Mouse (Mus musculus) stomach, embryonic 16.5 days (tissue): ENCODE results near the gene Als2cl. TPM values are rescaled to one million over a fixed set of nuclear protein-coding genes. Genes with fewer than 3 reads are reported as not detected.

Experiments used
- ATAC-seq: fragments of 200-750 bp; cut with Nextera tagmentation; 2 replicates; pipeline ENCODE4 v1.8.0; 2017; ENCODE audit warnings: moderate number of reproducible peaks, moderate TSS enrichment; ENCODE audit not compliant: insufficient read depth, low FRiP score
- H3K27ac ChIP-seq: fragments of 300-500 bp; sonication (generic); 2 replicates; pipeline ENCODE4 v1.5.1; 2014; ENCODE audit warnings: low read length
- H3K27me3 ChIP-seq: fragments of 300-500 bp; sonication (generic); 2 replicates; pipeline ENCODE4 v1.6.1; 2014; ENCODE audit warnings: low read length, control low read depth, mixed read lengths; ENCODE audit not compliant: control insufficient read depth, insufficient read depth
- H3K36me3 ChIP-seq: fragments of 300-500 bp; sonication (generic); 2 replicates; pipeline ENCODE4 v1.6.1; 2014; ENCODE audit warnings: low read length; ENCODE audit not compliant: control insufficient read depth, insufficient read depth
- H3K4me1 ChIP-seq: fragments of 300-500 bp; sonication (generic); 2 replicates; pipeline ENCODE4 v1.6.1; 2014; ENCODE audit warnings: low read length, control low read depth, mixed read lengths; ENCODE audit not compliant: control insufficient read depth, insufficient read depth
- H3K4me2 ChIP-seq: fragments of 300-500 bp; sonication (generic); 2 replicates; pipeline ENCODE4 v1.6.1; 2014; ENCODE audit warnings: low read depth, low read length, mixed read lengths
- H3K4me3 ChIP-seq: fragments of 300-500 bp; sonication (generic); replicated peaks from 2 replicates; pipeline ENCODE4 v1.5.1; 2014; ENCODE audit warnings: mild to moderate bottlenecking, low read length
- H3K9ac ChIP-seq: fragments of 300-500 bp; sonication (generic); 2 replicates; pipeline ENCODE4 v1.6.1; 2014; ENCODE audit warnings: low read length
- H3K9me3 ChIP-seq: fragments of 300-500 bp; sonication (generic); replicated peaks from 2 replicates; pipeline ENCODE4 v1.6.1; 2016; ENCODE audit warnings: low read length, control low read depth; ENCODE audit not compliant: control insufficient read depth
- WGBS: fragments of 180-500 bp; shearing (Covaris S2); extraction: QIAGEN DNeasy Blood & Tissue Kit; methylation state at CpG from one replicate; pipeline ENCODE4 v1.1.7; 2014; 5-methylcytosine and 5-hydroxymethylcytosine counted together
- polyA plus RNA-seq: library from polyadenylated mRNA; unstranded; fragments of >200 nt; fragmentation: Nextera tagmentation; extraction: Ambion mirVana; gene quantifications from 2 replicates; pipeline ENCODE4 v1.2.1, GENCODE M21; 2015

Gene Als2cl
- polyA plus RNA-seq, 1 experiment from 2014 or later = 8.3 TPM

DNA sequence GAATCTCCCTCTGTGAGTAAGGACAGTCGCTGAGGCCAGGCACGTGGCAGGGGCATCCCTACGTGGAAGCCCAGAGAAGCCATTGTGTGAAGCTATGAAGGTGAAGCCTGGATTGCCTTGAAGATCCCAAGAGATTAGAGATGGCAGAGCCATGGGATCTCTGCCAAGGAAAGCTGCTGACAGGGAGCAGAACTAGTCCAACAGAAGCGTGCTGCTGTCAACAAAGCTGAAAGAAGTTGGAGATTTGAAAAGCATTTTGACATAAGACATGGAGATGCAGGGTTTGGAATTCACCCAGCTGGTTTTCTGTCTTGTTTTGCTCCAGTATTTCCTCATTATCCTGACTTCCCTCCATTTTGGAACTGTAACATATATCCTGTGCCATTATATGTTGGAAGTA is 22.6 kb downstream of the Als2cl start:
- no peak overlapping the region for H3K4me3 ChIP-seq
- H3K9me3 ChIP-seq = no peaks in the 10 kb centered on the region
- WGBS = 75% methylated on average over 4 of the region's 4 CpGs
- H3K27ac ChIP-seq = no peak overlapping the region
- H3K36me3 ChIP-seq = no peaks in the 10 kb centered on the region
- H3K4me1 ChIP-seq = no peaks in the 10 kb centered on the region
- ATAC-seq = no peak
- H3K27me3 ChIP-seq = no peaks in the 10 kb centered on the region
- no peak overlapping the region for H3K4me2 ChIP-seq
- H3K9ac ChIP-seq = no peak overlapping the region

DNA sequence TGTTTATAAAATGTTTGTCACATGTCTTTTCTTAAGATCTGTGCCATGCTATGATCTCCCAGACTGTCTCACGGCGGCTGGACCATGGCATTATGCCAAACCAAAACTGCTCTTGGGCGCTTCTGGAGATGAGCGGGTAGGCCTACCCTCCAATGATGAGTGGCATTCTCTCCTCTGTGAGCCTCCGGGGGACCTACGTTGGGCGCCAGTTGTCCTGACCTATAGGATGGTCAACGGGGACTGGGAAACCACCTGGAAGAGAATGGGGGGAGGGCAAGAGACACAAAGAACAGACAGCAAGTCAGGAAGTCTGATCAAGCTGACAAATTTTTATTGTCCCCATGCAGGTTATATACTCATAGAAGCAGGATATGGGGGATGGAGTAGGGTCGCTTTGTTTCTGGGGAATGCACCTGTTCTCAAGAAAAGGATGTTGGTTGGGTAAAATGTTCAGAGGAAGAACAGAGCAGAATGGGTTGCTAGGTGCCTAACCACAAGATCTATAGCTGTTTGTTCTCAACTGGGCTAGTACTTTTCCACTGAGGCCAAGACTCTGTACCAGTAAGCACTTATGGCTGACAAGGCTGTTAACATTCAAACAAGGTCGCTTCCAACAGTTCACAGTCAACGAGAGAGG is 27.6 kb downstream of the Als2cl start:
- H3K4me1 ChIP-seq = no peaks in the 10 kb centered on the region
- no peak overlapping the region for H3K4me3 ChIP-seq
- no peak overlapping the region for H3K27ac ChIP-seq
- no peaks in the 10 kb centered on the region for H3K27me3 ChIP-seq
- no peak overlapping the region for H3K4me2 ChIP-seq
- no peaks in the 10 kb centered on the region for H3K36me3 ChIP-seq
- ATAC-seq = no peak
- no peak overlapping the region for H3K9ac ChIP-seq
- 91% methylated on average over 11 of the region's 11 CpGs for WGBS
- no peaks in the 10 kb centered on the region for H3K9me3 ChIP-seq

DNA sequence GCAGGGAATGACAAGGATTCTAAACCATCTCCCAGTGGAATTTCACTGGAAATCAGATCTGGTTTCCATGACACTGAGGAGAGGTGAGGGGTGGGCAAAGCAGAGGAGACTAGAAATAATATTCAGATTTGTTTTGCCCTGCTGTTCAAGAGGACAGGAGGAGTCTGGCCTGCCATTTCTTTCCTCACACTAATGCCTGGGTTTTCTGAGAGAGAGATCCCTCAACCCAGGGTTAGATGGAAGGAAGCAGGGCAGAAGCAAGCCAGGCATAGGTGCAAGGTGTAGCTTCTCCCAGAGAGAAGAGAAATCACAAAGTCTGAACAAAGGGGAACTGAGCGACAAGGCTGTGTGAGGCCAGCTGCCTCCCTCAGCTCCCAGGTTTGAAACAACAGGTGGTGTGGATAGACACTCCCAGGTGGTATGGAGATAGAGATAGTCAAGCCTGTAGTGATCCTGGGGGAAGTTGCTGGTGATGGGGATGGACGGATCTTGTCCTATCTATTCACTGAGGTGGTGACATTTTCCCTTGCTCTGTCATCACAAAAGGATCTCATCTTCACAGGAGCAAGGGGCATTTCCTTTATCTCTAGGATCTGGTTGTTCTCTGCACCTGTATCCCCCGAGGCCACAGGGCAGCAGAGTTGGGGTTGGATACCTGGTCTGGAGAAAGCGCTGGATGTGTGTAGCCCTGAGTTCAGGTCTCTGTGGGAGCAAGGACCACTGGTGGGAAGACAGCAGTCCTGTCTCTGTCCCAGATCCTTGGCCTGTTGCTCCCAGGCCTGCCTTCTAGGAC is 28.4 kb downstream of the Als2cl start:
- H3K4me2 ChIP-seq = no peak overlapping the region
- no peaks in the 10 kb centered on the region for H3K36me3 ChIP-seq
- no peak overlapping the region for H3K9ac ChIP-seq
- H3K27ac ChIP-seq = no peak overlapping the region
- WGBS = 73% methylated on average over 4 of the region's 4 CpGs
- no peak for ATAC-seq
- no peak overlapping the region for H3K4me3 ChIP-seq
- H3K27me3 ChIP-seq = no peaks in the 10 kb centered on the region
- no peaks in the 10 kb centered on the region for H3K9me3 ChIP-seq
- H3K4me1 ChIP-seq = no peaks in the 10 kb centered on the region

DNA sequence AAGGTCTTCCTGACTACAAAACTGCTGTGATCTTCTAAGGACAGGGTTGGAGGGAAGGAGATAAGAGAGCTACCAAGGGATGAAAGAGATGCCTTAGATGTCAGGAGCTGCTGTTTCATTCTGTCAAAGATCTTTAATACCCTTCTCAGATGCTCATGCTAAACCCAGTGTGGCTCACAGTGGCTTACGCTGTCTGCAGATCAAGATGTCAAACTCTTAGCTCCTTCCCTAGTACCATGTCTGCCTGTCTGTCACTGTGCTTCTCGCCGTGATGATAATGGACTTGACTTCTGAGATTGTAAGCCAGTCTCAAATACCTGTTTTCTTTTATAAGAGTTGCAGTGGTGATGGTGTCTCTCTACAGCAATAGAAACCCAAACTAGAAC is 29.0 kb downstream of the Als2cl start:
- no peak for ATAC-seq
- WGBS = 91% methylated on average over 3 of the region's 3 CpGs
- no peaks in the 10 kb centered on the region for H3K4me1 ChIP-seq

DNA sequence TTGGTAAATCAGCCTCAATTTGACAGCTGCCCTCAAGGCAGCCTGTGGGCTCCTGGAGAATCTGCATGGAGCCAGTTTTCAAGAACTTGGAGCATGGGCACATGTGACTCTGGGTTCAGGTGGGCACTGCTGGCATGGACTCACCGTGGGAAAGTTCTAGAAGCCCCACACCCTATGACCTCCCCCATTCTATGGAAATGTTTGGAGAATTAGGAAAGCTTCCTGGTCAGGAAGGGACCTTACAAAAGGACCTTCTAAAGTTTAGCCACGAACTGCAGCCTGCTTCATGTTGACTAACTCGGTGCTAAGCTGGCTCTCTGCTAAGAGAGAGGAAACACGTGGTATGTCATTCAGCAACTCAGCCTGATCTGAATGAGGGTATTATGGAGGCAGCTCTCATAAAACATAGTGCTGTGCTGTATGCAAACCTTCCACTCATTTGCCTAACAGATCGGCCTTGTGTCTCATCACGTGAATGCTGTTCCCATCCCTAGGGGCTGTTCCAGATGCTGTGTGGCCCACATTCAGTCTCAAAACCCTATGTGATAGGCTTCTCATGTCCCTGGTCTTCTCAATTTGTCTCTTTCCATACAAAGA is 29.8 kb downstream of the Als2cl start:
- H3K4me3 ChIP-seq = no peak overlapping the region
- no peak for ATAC-seq
- WGBS = 75% methylated on average over 6 of the region's 6 CpGs
- H3K4me1 ChIP-seq = no peaks in the 10 kb centered on the region
- H3K4me2 ChIP-seq = no peak overlapping the region
- no peak overlapping the region for H3K27ac ChIP-seq
- no peak overlapping the region for H3K9ac ChIP-seq
- no peaks in the 10 kb centered on the region for H3K27me3 ChIP-seq
- H3K9me3 ChIP-seq = no peaks in the 10 kb centered on the region
- H3K36me3 ChIP-seq = no peaks in the 10 kb centered on the region

More for the DNA sequence above, 29.0 kb downstream of the Als2cl start:
- H3K27ac ChIP-seq = no peak overlapping the region
- H3K9ac ChIP-seq = no peak overlapping the region
- no peaks in the 10 kb centered on the region for H3K36me3 ChIP-seq
- no peaks in the 10 kb centered on the region for H3K27me3 ChIP-seq
- no peak overlapping the region for H3K4me3 ChIP-seq
- H3K4me2 ChIP-seq = no peak overlapping the region
- no peaks in the 10 kb centered on the region for H3K9me3 ChIP-seq

DNA sequence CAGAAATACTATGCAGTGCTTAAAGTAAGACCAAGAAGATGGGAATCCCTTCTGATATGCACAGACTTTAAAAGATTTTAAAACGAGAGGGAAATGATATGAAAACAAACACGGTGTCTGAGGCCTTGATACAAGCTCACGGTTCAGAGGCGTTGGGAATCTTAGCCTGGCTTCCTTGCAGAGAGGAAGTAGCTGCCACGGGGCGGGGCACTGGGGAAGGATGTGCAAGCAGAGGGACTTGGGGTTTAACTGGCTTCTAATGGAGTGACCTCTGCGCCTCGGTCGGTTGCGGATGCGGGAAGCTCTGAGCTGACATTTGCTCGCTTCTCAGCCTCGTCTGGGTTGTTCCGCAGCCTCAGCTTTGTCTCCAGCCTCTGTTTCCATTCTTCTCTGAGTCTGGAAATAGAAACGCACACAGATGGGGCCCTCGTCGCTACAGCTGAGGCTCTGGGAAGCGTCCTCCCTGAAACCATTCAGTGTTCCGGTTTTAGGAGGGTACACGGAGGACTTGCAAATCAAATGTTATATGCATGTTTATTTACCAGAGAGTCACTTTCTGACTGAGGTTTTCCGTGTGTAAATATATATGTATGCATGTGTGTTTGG is 35.1 kb downstream of the Als2cl start:
- H3K36me3 ChIP-seq = no peaks in the 10 kb centered on the region
- no peak for ATAC-seq
- H3K4me1 ChIP-seq = no peaks in the 10 kb centered on the region
- no peak overlapping the region for H3K27ac ChIP-seq
- WGBS = 50% methylated on average over 21 of the region's 21 CpGs
- H3K4me2 ChIP-seq = no peak overlapping the region
- H3K4me3 ChIP-seq = no peak overlapping the region
- no peak overlapping the region for H3K9ac ChIP-seq
- no peaks in the 10 kb centered on the region for H3K27me3 ChIP-seq
- no peaks in the 10 kb centered on the region for H3K9me3 ChIP-seq

DNA sequence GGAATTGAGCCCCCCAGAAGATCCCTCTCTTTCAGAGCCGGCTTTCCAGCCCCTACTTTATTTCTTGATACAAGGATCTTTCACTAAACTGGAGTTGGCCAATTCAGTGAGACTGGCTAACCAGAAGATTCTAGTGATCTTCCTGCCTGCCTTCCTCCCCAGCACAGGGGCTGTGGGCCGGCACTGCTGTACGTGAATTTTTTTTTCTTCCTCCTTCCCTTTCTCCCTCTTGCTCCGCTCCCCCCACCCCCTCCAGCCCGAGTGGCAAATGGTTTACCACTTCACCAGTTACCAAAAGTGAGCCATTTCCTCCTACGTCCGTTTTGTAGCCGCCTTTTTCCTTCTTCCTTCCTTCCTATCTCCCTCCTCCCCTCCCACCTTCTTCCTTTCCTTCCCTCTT is 35.8 kb downstream of the Als2cl start:
- Histone ChIP-seq H3K4me2 (no peak overlapping the region), H3K27ac (no peak overlapping the region), H3K9ac (no peak overlapping the region), H3K4me3 (no peak overlapping the region), H3K36me3 (no peaks in the 10 kb centered on the region), H3K27me3 (no peaks in the 10 kb centered on the region), H3K4me1 (no peaks in the 10 kb centered on the region), H3K9me3 (no peaks in the 10 kb centered on the region)
- ATAC-seq = no peak
- WGBS = 60% methylated on average over 8 of the region's 8 CpGs

DNA sequence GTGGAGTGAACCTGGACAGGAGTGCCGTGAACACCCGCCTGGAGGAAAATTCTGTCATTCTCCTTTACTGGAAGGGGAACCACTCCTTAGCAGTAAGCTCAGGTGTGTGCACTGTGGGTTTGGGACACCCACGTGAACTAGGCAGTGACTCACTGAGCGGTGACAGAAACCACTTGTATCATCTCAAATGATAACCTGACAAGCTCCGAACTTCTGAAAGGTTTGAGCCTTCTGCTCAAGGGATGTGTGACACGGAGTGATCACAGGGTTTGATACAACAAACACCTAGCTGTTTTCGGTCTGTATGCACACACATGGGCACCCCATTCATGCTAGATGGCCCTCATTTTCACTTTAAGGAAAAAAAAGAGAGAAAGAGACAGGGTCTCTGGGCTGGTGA is 37.1 kb downstream of the Als2cl start, which contains the start of gene Fam240a:
Fam240a (minus strand) TSS at position 76 of the 400 bp plus-strand sequence.
- H3K4me3 ChIP-seq = no peak within 1 kb of the TSS
- WGBS = 88% methylated on average over 7 of the region's 7 CpGs
- ATAC-seq = no peak
- H3K36me3 ChIP-seq = no peaks in the 10 kb centered on the region
- no peak within 1 kb of the TSS for H3K9ac ChIP-seq
- no peaks in the 10 kb centered on the region for H3K4me1 ChIP-seq
- H3K4me2 ChIP-seq = no peak within 1 kb of the TSS
- no peaks in the 10 kb centered on the region for H3K27me3 ChIP-seq
- no peaks in the 10 kb centered on the region for H3K9me3 ChIP-seq
- H3K27ac ChIP-seq = no peak within 1 kb of the TSS
